Mouse (Mus musculus) lung, postnatal 0 days (tissue): Measurements from ENCODE around the gene Vamp8.

Source experiments
- CTCF ChIP-seq: IDR thresholded peaks from 2 replicates; pipeline ENCODE4 v1.5.1; 2016; ENCODE audit warnings: antibody characterized with exemption, mild to moderate bottlenecking
- EP300 ChIP-seq: IDR thresholded peaks from 2 replicates; pipeline ENCODE4 v1.6.1; 2016; ENCODE audit warnings: antibody characterized with exemption, mild to moderate bottlenecking, control low read depth

DNA sequence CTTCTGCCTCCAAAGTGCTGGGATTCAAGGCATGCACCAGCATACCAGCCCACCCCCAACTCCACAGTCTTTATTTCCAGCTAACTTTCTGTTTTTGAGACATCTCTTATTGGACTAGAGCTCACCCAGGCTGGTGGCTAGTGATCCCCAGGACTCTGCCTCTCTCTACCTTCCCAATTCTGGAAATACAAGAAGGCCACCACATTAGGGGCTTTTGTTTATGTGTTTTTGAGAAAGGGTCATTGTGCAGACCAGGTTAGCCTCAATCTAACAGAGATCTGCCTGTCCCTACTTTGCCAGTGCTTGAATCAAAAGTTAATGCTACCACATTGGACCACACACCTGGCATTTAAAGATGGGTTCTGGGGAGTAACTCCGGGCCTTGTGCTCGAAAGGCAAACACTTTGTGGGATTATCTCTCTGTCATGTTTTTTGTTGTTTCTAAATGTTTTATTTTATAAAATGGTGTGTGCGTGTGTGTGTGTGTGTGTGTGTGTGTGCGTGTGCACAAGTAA is 23.0 kb downstream of the Vamp8 start:
- TF ChIP-seq CTCF (no peak), EP300 (no peak)
